Mouse (Mus musculus) macrophage (primary cell): ENCODE measurements around the gene Matn4. TPM values are rescaled to one million over a fixed set of nuclear protein-coding genes. Genes with fewer than 3 reads are reported as not detected.

Experiments
- H3K27ac ChIP-seq: fragments of 350-480 bp; formaldehyde crosslinking; 2 replicates; pipeline ENCODE4 v1.9.0; 2021
- H3K36me3 ChIP-seq: fragments of 350-480 bp; formaldehyde crosslinking; 2 replicates; pipeline ENCODE4 v1.9.0; 2021; ENCODE audit errors: inconsistent target
- H3K4me3 ChIP-seq: fragments of 350-480 bp; formaldehyde crosslinking; 2 replicates; pipeline ENCODE4 v1.9.0; 2021; ENCODE audit errors: inconsistent target
- H3K79me2 ChIP-seq: fragments of 350-480 bp; formaldehyde crosslinking; 2 replicates; pipeline ENCODE4 v1.9.0; 2021; ENCODE audit errors: inconsistent target
- WGBS: methylation state at CpG from one replicate; pipeline ENCODE4 v1.1.7; 2026; ENCODE audit warnings: inconsistent platforms; ENCODE audit not compliant: missing documents; 5-methylcytosine and 5-hydroxymethylcytosine counted together
- polyA plus RNA-seq: library from polyadenylated mRNA; stranded (reverse); fragments of 250-400 nt; gene quantifications from 3 replicates; pipeline ENCODE4 v1.2.4, GENCODE M21; 2018; ENCODE audit warnings: inconsistent platforms
- total RNA-seq, 78 experiments: library from RNA; depleted of rRNA; stranded (reverse); fragments of 250-400 nt; gene quantifications; 1 replicate in 9 of 78; 2 replicates in 24 of 78; 3 replicates in 43 of 78; 4 replicates in 2 of 78; pipeline ENCODE4 v1.2.4; 2018; ENCODE audit warnings: inconsistent platforms in 56 of 78

The Matn4 gene
- 1 to 10 TPM in 6 of 26 experiments, under 1 TPM in 5, not detected in 15; 0.20 to 6.0 (median 1.0) TPM for total RNA-seq (2018; cell fraction: chromatin; rRNA removed)
- under 1 TPM in 3 of 26 experiments, not detected in 23; 0.05 to 0.38 (median 0.05) TPM for total RNA-seq (2018; cell fraction: cytosol; rRNA removed)
- total RNA-seq (2018; cell fraction: nucleus; rRNA removed) = 10 to 100 TPM in 2 of 26 experiments, 1 to 10 TPM in 3, under 1 TPM in 7, not detected in 14; 0.14 to 32.0 (median 0.84) TPM
- not detected in 3 replicates for polyA plus RNA-seq

- Histone ChIP-seq H3K4me3 (no peak within 1 kb of the TSS), H3K27ac (no peak within 1 kb of the TSS), H3K79me2 (no peaks in the 10 kb centered on the region), H3K36me3 (no peaks in the 10 kb centered on the region)
- WGBS = 27% methylated on average over 9 of the region's 9 CpGs
These were observed at the start of gene Matn4 for GRCm38 (mm10) chr2:164405060-164405459. Matn4 (minus strand) TSS chr2:164405160.

- Histone ChIP-seq H3K36me3 (no peaks in the 10 kb centered on the region), H3K4me3 (no peak overlapping the region), H3K79me2 (no peaks in the 10 kb centered on the region), H3K27ac (no peak overlapping the region)
- WGBS = 88% methylated on average over 7 of the region's 7 CpGs
These were observed 49.0 kb upstream of the Matn4 start for GRCm38 (mm10) chr2:164453887-164454500.

- H3K79me2 ChIP-seq = no peaks in the 10 kb centered on the region
- H3K4me3 ChIP-seq = no peak overlapping the region
- 86% methylated on average over 14 of the region's 14 CpGs for WGBS
- H3K27ac ChIP-seq = no peak overlapping the region
- H3K36me3 ChIP-seq = no peaks in the 10 kb centered on the region
These were observed 48.2 kb upstream of the Matn4 start for GRCm38 (mm10) chr2:164453047-164453757.

- WGBS = 67% methylated on average over 12 of the region's 13 CpGs
These were observed 47.2 kb upstream of the Matn4 start for GRCm38 (mm10) chr2:164452000-164452676.

GRCm38 (mm10) chr2:164449341-164450042, 44.5 kb upstream of the Matn4 start:
- no peaks in the 10 kb centered on the region for H3K36me3 ChIP-seq
- H3K27ac ChIP-seq = no peak overlapping the region

More at GRCm38 (mm10) chr2:164452000-164452676, 47.2 kb upstream of the Matn4 start:
- Histone ChIP-seq H3K27ac (no peak overlapping the region), H3K36me3 (no peaks in the 10 kb centered on the region), H3K79me2 (no peaks in the 10 kb centered on the region), H3K4me3 (no peak overlapping the region)

GRCm38 (mm10) chr2:164448921-164449320, 44.0 kb upstream of the Matn4 start:
- 90% methylated on average over 5 of the region's 5 CpGs for WGBS
- Histone ChIP-seq H3K4me3 (no peak overlapping the region), H3K27ac (no peak overlapping the region), H3K79me2 (no peaks in the 10 kb centered on the region), H3K36me3 (no peaks in the 10 kb centered on the region)

More at GRCm38 (mm10) chr2:164449341-164450042, 44.5 kb upstream of the Matn4 start:
- no peak overlapping the region for H3K4me3 ChIP-seq
- 93% methylated on average over 14 of the region's 14 CpGs for WGBS
- no peaks in the 10 kb centered on the region for H3K79me2 ChIP-seq

- H3K79me2 ChIP-seq = no peaks in the 10 kb centered on the region
- H3K27ac ChIP-seq = no peak overlapping the region
- H3K36me3 ChIP-seq = no peaks in the 10 kb centered on the region
- WGBS = no CpG with 5 or more reads among the region's 1 CpGs
- H3K4me3 ChIP-seq = no peak overlapping the region
These were observed 43.2 kb upstream of the Matn4 start for GRCm38 (mm10) chr2:164448140-164448539.

- no peaks in the 10 kb centered on the region for H3K36me3 ChIP-seq
- peaks cover 18% of the 10 kb centered on the region for H3K79me2 ChIP-seq
- no peak overlapping the region for H3K27ac ChIP-seq
- H3K4me3 ChIP-seq = no peak overlapping the region
- WGBS = 97% methylated on average over 3 of the region's 3 CpGs
These were observed 41.1 kb upstream of the Matn4 start for GRCm38 (mm10) chr2:164446086-164446469.

- WGBS = 87% methylated on average over 3 of the region's 3 CpGs
- Histone ChIP-seq H3K79me2 (peaks cover 24% of the 10 kb centered on the region), H3K4me3 (no peak overlapping the region), H3K36me3 (no peaks in the 10 kb centered on the region), H3K27ac (no peak overlapping the region)
These were observed 40.6 kb upstream of the Matn4 start for GRCm38 (mm10) chr2:164445399-164446085.

GRCm38 (mm10) chr2:164444701-164445100, 39.7 kb upstream of the Matn4 start:
- 79% methylated on average over 2 of the region's 2 CpGs for WGBS
- no peak overlapping the region for H3K27ac ChIP-seq
- peaks cover 32% of the 10 kb centered on the region for H3K79me2 ChIP-seq
- H3K4me3 ChIP-seq = no peak overlapping the region
- H3K36me3 ChIP-seq = no peaks in the 10 kb centered on the region

- peak within 1 kb of the TSS; percentile 90 for H3K27ac ChIP-seq
- H3K4me3 ChIP-seq = peak within 1 kb of the TSS; percentile 93
- H3K79me2 ChIP-seq = peaks cover 44% of the 10 kb centered on the region
- 33% methylated on average over 18 of the region's 18 CpGs for WGBS
- no peaks in the 10 kb centered on the region for H3K36me3 ChIP-seq
These were observed 38.6 kb upstream of the Matn4 start, which contains the start of gene Sdc4 for GRCm38 (mm10) chr2:164443460-164444000. Sdc4 (minus strand) TSS chr2:164443887.

GRCm38 (mm10) chr2:164443051-164443437, 38.1 kb upstream of the Matn4 start:
- H3K36me3 ChIP-seq = no peaks in the 10 kb centered on the region
- WGBS = 2% methylated on average over 26 of the region's 26 CpGs

GRCm38 (mm10) chr2:164442315-164443050, 37.5 kb upstream of the Matn4 start:
- 9% methylated on average over 29 of the region's 29 CpGs for WGBS
- H3K27ac ChIP-seq = peak overlapping the region; percentile 90
- H3K79me2 ChIP-seq = peaks cover 54% of the 10 kb centered on the region
- H3K4me3 ChIP-seq = peak overlapping the region; percentile 93
- H3K36me3 ChIP-seq = no peaks in the 10 kb centered on the region

More at GRCm38 (mm10) chr2:164443051-164443437, 38.1 kb upstream of the Matn4 start:
- H3K27ac ChIP-seq = peak overlapping the region; percentile 90
- H3K79me2 ChIP-seq = peaks cover 49% of the 10 kb centered on the region
- peak overlapping the region; percentile 93 for H3K4me3 ChIP-seq
